Mouse (Mus musculus) splenic B cell, adult 2 months (primary cell): ENCODE results near the gene Rom1.
"Not testable (repeated sequence)": the region's sequence is repeated elsewhere in the genome, so short reads cannot be mapped to it uniquely, and the experiment has no call there.

Source experiments
- DNase-seq: peaks from one replicate; pipeline ENCODE4 v3.0.0-alpha.2; 2011; ENCODE audit warnings: low read depth, low spot score
- H3K27me3 ChIP-seq: 2 replicates; pipeline ENCODE4 v1.6.1; 2012; ENCODE audit warnings: mild to moderate bottlenecking, low read length, moderate library complexity, mixed read lengths; ENCODE audit not compliant: control insufficient read depth, poor library complexity, insufficient read depth, severe bottlenecking
- H3K36me3 ChIP-seq: 2 replicates; pipeline ENCODE4 v1.6.1; 2012; ENCODE audit warnings: mild to moderate bottlenecking, low read length, moderate library complexity, mixed read lengths; ENCODE audit not compliant: control insufficient read depth, poor library complexity, insufficient read depth, severe bottlenecking

Rom1 gene

GRCm38 (mm10) chr19:8897211-8897864, 31.8 kb downstream of the Rom1 start:
- not testable (repeated sequence) for DNase-seq, H3K36me3 ChIP-seq, H3K27me3 ChIP-seq

- not testable (repeated sequence) for H3K27me3 ChIP-seq, H3K36me3 ChIP-seq, DNase-seq
Measured at GRCm38 (mm10) chr19:8896231-8896630, 32.9 kb downstream of the Rom1 start.

GRCm38 (mm10) chr19:8895397-8895960, 33.7 kb downstream of the Rom1 start:
- Histone ChIP-seq H3K36me3 (no peaks in the 10 kb centered on the region; the same call in 1 of the 2 replicates), H3K27me3 (no peaks in the 10 kb centered on the region)
- DNase-seq, result no peak

- peaks cover 2% of the 10 kb centered on the region; the same call in 1 of the 2 replicates for H3K36me3 ChIP-seq
- no peaks in the 10 kb centered on the region for H3K27me3 ChIP-seq
- peak; percentile 89 for DNase-seq
Measured at GRCm38 (mm10) chr19:8892829-8893766, 36.1 kb downstream of the Rom1 start, which contains the start of gene Ints5. Ints5 (plus strand) TSS chr19:8893005.

GRCm38 (mm10) chr19:8888511-8889385, 40.4 kb downstream of the Rom1 start, which contains the start of the genes 1810009A15Rik and Gm49416:
1810009A15Rik (plus strand) TSS chr19:8888853.
Gm49416 (plus strand) TSS chr19:8888926.
- DNase-seq, result peak; percentile 96
- Histone ChIP-seq H3K27me3 (no peaks in the 10 kb centered on the region), H3K36me3 (0 out of 2 replicates have a peak, but pooled peaks cover 2% of the 10 kb centered on the region)

GRCm38 (mm10) chr19:8887585-8888463, 41.3 kb downstream of the Rom1 start:
- Histone ChIP-seq H3K27me3 (no peaks in the 10 kb centered on the region), H3K36me3 (0 out of 2 replicates have a peak, but pooled peaks cover 2% of the 10 kb centered on the region)
- no peak for DNase-seq

- H3K36me3 ChIP-seq, result 0 out of 2 replicates have a peak, but pooled peaks cover 2% of the 10 kb centered on the region
- no peak for DNase-seq
- H3K27me3 ChIP-seq, result no peaks in the 10 kb centered on the region
Measured at GRCm38 (mm10) chr19:8886916-8887584, 42.1 kb downstream of the Rom1 start.

GRCm38 (mm10) chr19:8883616-8884015, 45.5 kb downstream of the Rom1 start, which contains the start of the genes Lbhd1 and Gm49403:
Lbhd1 (plus strand) TSS chr19:8883732.
Gm49403 (plus strand) TSS chr19:8883930.
- H3K27me3 ChIP-seq, result no peaks in the 10 kb centered on the region
- no peaks in the 10 kb centered on the region for H3K36me3 ChIP-seq
- no peak for DNase-seq

GRCm38 (mm10) chr19:8881034-8881392, 48.1 kb downstream of the Rom1 start:
- H3K27me3 ChIP-seq, result no peaks in the 10 kb centered on the region
- no peak for DNase-seq
- no peaks in the 10 kb centered on the region; the same call in 1 of the 2 replicates for H3K36me3 ChIP-seq

- no peaks in the 10 kb centered on the region for H3K27me3 ChIP-seq
- DNase-seq, result peak; percentile 90
- H3K36me3 ChIP-seq, result peaks cover 1% of the 10 kb centered on the region
Measured at GRCm38 (mm10) chr19:8880311-8881033, 48.7 kb downstream of the Rom1 start, which contains the start of gene Uqcc3. Uqcc3 (minus strand) TSS chr19:8880923.
